Mouse (Mus musculus) limb, embryonic 15.5 days (tissue): ENCODE results near the gene Rbm19. TPM values are rescaled to one million over a fixed set of nuclear protein-coding genes. Genes with fewer than 3 reads are reported as not detected.

Experiments
- ATAC-seq: fragments of 200-750 bp; cut with Nextera tagmentation; 2 replicates; pipeline ENCODE4 v1.8.0; 2017; ENCODE audit warnings: low read depth, moderate TSS enrichment; ENCODE audit not compliant: insufficient number of reproducible peaks, low FRiP score, low TSS enrichment
- H3K27ac ChIP-seq: fragments of 300-500 bp; sonication (generic); 2 replicates; pipeline ENCODE4 v1.5.1; 2015; ENCODE audit warnings: moderate library complexity, mild to moderate bottlenecking, inconsistent platforms
- H3K27me3 ChIP-seq: fragments of 300-500 bp; sonication (generic); 2 replicates; pipeline ENCODE4 v1.6.1; 2015; ENCODE audit warnings: inconsistent platforms
- H3K36me3 ChIP-seq: fragments of 300-500 bp; sonication (generic); 2 replicates; pipeline ENCODE4 v1.6.1; 2015; ENCODE audit warnings: inconsistent platforms
- H3K4me1 ChIP-seq: fragments of 300-500 bp; sonication (generic); 2 replicates; pipeline ENCODE4 v1.6.1; 2015; ENCODE audit warnings: inconsistent platforms
- H3K4me2 ChIP-seq: fragments of 300-500 bp; sonication (generic); 2 replicates; pipeline ENCODE4 v1.6.1; 2015; ENCODE audit warnings: mild to moderate bottlenecking, inconsistent platforms
- H3K4me3 ChIP-seq: fragments of 300-500 bp; sonication (generic); 2 replicates; pipeline ENCODE4 v1.5.1; 2015; ENCODE audit warnings: mild to moderate bottlenecking, inconsistent platforms
- H3K9ac ChIP-seq: fragments of 300-500 bp; sonication (generic); 2 replicates; pipeline ENCODE4 v1.6.1; 2015; ENCODE audit warnings: inconsistent platforms
- H3K9me3 ChIP-seq: fragments of 300-500 bp; sonication (generic); 2 replicates; pipeline ENCODE4 v1.6.1; 2016; ENCODE audit warnings: inconsistent platforms
- WGBS: fragments of 180-500 bp; shearing (Covaris S2); methylation state at CpG from one replicate; pipeline ENCODE4 v1.1.7; 2015; 5-methylcytosine and 5-hydroxymethylcytosine counted together
- polyA plus RNA-seq: library from polyadenylated mRNA; unstranded; fragments of >200 nt; fragmentation: Nextera tagmentation; extraction: Ambion mirVana; gene quantifications from 2 replicates; pipeline ENCODE4 v1.2.1, GENCODE M21; 2015

Gene Rbm19
- 18.7 and 22.2 TPM in 2 replicates for polyA plus RNA-seq

DNA sequence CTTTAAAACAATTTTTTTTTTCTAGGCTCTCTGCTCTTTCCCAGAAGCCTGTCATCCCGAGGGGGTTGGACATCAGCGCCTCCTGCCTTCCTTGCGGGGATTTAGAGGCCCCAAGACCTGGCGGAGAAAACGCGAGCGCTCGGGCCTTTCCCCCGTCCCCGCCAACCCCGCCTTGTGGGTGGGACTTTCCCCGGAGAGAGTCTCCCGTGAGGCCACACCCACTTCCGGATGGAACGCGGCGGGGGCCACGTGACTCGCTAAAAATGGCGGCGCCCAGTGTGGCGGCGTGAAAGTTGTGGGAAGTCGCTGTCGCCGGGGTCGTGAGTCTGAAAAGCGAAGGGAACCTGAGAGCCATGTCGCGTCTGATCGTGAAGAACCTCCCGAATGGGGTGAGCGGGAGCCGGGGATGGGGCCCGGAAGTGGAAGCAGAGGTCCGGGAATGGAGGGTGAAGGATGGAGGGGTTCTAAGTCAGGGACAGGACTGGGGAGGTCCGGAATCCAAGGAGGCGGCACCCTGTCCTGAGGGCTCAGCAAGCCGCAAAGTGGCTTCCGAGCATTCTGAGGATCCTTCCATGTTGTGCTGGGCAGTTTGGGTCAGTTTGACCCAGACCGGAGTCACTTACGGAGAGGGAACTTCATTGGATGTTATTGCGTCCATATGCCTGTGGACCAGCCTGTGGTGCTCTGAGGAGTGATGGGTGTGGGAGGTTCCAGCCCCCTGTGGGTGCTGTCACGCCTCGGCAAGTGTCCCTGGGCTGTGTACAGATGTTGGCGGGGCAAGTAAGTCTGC lies at the start of gene Rbm19:
Rbm19 (plus strand) TSS at position 205 of the 790 bp plus-strand sequence.
- Histone ChIP-seq H3K4me3 (peak within 1 kb of the TSS; percentile 83), H3K27me3 (no peaks in the 10 kb centered on the region), H3K4me1 (peaks cover 7% of the 10 kb centered on the region), H3K9ac (peak within 1 kb of the TSS; percentile 48), H3K36me3 (peaks cover 31% of the 10 kb centered on the region), H3K9me3 (no peaks in the 10 kb centered on the region), H3K27ac (peak within 1 kb of the TSS; percentile 28; the same call in 1 of the 2 replicates), H3K4me2 (peak within 1 kb of the TSS; percentile 92)
- peak; percentile 80 for ATAC-seq
- 1% methylated on average over 45 of the region's 46 CpGs for WGBS

DNA sequence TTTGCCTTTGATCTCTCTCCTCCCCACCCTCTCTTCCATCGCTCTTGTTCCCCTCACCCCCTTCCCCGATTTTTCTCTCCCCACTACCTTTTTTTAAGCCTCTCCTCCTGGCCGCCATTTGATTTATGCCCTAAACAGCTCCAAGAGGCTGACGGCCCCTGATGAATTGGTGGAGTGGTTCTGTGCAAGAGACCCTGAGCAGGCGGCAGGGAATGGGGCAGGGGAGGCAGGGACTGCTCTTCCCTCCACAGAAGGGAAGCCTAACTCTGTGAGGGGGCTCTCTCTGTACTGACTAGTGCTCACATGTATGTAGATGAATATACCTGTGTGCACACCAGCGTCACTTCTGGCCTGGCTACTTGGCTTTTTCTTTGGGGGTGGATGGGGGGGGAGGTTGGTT lies 49.0 kb upstream of the Rbm19 start:
- Histone ChIP-seq H3K4me2 (no peak overlapping the region), H3K9ac (no peak overlapping the region)

DNA sequence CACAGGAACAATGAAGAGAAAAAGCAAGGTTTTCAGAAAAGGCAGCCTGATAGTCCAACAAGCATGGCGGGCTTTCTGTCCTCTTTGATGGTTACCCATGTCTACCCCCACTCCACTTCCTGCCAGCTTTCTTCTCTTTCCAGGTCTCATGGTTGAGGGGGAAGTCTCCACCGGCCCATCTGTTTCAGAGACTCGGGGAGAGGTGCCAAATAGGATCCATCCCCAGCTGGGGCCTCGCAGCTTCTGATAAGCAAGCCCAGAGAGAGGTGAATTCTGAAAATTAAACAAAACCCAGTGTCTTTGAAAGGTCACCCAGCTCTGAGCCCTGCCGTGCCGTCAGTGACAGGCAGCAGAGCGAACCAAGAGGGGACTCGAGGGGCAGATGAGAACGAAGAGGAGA lies 42.2 kb upstream of the Rbm19 start:
- Histone ChIP-seq H3K9me3 (no peaks in the 10 kb centered on the region), H3K36me3 (no peaks in the 10 kb centered on the region), H3K27me3 (0 out of 2 replicates have a peak, but pooled peaks cover 3% of the 10 kb centered on the region), H3K4me2 (no peak overlapping the region), H3K9ac (no peak overlapping the region), H3K4me3 (no peak overlapping the region), H3K4me1 (no peaks in the 10 kb centered on the region), H3K27ac (no peak overlapping the region)
- 61% methylated on average over 9 of the region's 9 CpGs for WGBS
- ATAC-seq, result no peak

More for the DNA sequence above, 49.0 kb upstream of the Rbm19 start:
- Histone ChIP-seq H3K9me3 (no peaks in the 10 kb centered on the region), H3K4me3 (no peak overlapping the region), H3K4me1 (peaks cover 4% of the 10 kb centered on the region; the same call in 1 of the 2 replicates), H3K27ac (no peak overlapping the region), H3K36me3 (no peaks in the 10 kb centered on the region), H3K27me3 (peaks cover 8% of the 10 kb centered on the region; the same call in 1 of the 2 replicates)
- no peak for ATAC-seq
- 19% methylated on average over 6 of the region's 6 CpGs for WGBS

DNA sequence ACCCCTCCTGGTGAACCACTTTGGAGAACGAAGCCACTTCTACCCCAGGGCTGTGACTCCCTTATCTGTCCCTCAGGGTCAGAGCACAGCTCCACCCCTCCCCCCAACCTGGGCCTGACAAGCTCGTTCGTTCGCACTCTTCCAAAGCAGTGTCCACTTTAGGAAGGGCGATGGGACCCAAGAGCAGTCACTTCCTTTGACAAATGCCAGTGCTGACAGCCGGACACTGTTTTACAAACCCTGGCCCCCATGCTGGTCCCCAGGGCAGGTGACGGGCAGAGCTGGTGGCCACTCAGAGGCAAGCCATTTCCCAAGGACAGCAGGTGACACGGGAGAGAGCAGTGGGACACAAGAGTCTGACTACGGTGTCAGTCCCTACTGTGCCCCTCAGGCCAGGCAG lies 36.2 kb upstream of the Rbm19 start:
- ATAC-seq, result no peak
- no peak overlapping the region for H3K9ac ChIP-seq
- WGBS, result 51% methylated on average over 9 of the region's 9 CpGs

DNA sequence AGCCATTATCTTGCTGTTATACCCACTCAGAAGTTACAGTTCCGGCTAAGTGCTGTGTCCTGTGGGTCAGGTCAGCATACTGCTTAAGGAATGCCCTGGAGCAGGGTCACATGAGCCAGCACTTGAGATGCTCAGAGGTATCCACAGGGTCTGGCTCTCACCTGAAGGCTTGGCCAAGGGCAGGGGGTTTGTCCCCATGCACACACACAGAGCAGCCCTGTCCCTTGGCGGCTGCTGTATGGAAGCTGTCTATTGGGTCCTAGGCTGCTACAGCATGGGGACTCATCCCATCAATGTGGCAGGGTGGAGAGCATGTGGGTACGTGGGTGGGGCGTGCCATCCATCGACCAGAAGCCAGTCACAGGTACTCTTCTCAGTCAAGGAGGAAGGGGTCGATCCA lies 35.8 kb upstream of the Rbm19 start:
- Histone ChIP-seq H3K4me2 (no peak overlapping the region), H3K9me3 (no peaks in the 10 kb centered on the region), H3K27me3 (peaks cover 17% of the 10 kb centered on the region; the same call in 1 of the 2 replicates), H3K4me3 (no peak overlapping the region), H3K9ac (no peak overlapping the region), H3K4me1 (no peaks in the 10 kb centered on the region), H3K36me3 (no peaks in the 10 kb centered on the region), H3K27ac (no peak overlapping the region)
- WGBS, result 78% methylated on average over 6 of the region's 6 CpGs
- ATAC-seq, result no peak

More for the DNA sequence above, 36.2 kb upstream of the Rbm19 start:
- Histone ChIP-seq H3K27ac (no peak overlapping the region), H3K9me3 (no peaks in the 10 kb centered on the region), H3K36me3 (no peaks in the 10 kb centered on the region), H3K4me2 (no peak overlapping the region), H3K4me3 (no peak overlapping the region), H3K27me3 (peaks cover 15% of the 10 kb centered on the region; the same call in 1 of the 2 replicates), H3K4me1 (no peaks in the 10 kb centered on the region)

DNA sequence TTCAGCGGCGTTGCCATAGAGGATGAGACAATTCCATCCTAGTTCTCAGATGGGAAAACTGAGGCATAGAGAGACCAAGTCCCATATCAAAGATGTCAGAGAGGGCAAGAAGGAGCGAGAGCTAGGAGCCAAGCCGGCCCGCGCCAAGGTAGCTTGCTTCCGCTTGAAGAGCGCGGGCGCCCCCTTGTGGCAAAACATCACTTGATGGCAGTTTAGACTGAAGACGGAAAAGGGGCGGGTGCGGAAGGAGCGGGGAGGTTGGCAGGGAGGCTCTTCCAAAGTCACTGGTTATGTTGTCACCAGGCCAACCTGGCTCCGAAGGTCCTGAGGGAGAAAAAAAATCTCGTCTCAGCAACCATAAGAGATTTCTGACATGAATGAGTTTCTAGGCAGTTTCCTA lies 27.7 kb upstream of the Rbm19 start:
- peaks cover 17% of the 10 kb centered on the region; the same call in 1 of the 2 replicates for H3K4me1 ChIP-seq
- no peak overlapping the region for H3K9ac ChIP-seq
- no peak overlapping the region for H3K4me3 ChIP-seq
- ATAC-seq, result peak; percentile 56; the same call in 1 of the 2 replicates
- 0 out of 2 replicates have a peak overlapping the region, but pooled peaks have one; percentile 15 for H3K4me2 ChIP-seq
- H3K27ac ChIP-seq, result no peak overlapping the region
- H3K36me3 ChIP-seq, result no peaks in the 10 kb centered on the region
- WGBS, result 2% methylated on average over 16 of the region's 16 CpGs
- no peaks in the 10 kb centered on the region for H3K9me3 ChIP-seq
- peaks cover 38% of the 10 kb centered on the region for H3K27me3 ChIP-seq

DNA sequence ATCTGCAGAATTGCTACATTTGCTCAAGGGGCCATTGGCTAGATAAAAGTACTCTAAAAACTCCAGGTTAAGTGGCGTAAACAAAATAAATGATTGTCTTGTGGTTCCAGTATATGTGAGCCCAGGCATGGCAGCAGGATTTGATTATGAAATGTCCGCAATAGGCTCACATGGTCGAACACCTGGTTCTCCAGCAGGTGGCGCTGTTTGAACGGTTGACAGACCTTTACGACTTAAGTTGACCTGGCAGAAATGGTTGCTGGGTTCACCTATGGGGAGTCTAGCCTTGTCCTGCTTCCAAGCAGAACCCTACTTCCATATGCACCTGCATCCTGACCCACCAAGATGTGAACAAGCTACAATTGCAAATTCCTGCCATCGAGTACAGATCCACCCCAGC lies 21.7 kb upstream of the Rbm19 start:
- no peaks in the 10 kb centered on the region for H3K36me3 ChIP-seq
- no peak for ATAC-seq
- WGBS, result 55% methylated on average over 7 of the region's 7 CpGs

DNA sequence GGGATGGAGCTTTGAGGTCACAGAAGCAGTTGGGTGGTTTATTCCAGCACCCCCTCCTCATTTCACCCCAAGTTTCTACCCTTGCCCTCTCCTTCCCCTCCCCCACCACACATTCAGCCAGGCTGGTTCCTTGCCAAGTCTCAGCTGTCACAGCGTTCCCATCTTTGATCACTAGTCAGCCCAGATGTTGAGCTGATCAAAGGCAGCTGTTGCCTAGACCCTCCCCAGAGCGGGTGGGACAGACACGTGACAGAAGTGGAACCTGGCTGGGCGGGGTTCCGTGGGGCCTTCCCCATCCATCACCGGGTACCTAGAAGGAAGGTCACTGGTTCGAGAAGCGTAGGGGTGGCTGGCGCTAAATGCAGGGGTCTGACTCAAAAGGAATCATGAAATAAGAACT lies 19.2 kb upstream of the Rbm19 start:
- ATAC-seq, result no peak
- Histone ChIP-seq H3K4me3 (no peak overlapping the region), H3K27ac (no peak overlapping the region), H3K9me3 (no peaks in the 10 kb centered on the region), H3K36me3 (no peaks in the 10 kb centered on the region), H3K9ac (no peak overlapping the region), H3K4me1 (peaks cover 7% of the 10 kb centered on the region; the same call in 1 of the 2 replicates), H3K4me2 (no peak overlapping the region), H3K27me3 (peaks cover 6% of the 10 kb centered on the region; the same call in 1 of the 2 replicates)
- WGBS, result 17% methylated on average over 9 of the region's 9 CpGs

More for the DNA sequence above, 21.7 kb upstream of the Rbm19 start:
- Histone ChIP-seq H3K9me3 (no peaks in the 10 kb centered on the region), H3K4me1 (peaks cover 7% of the 10 kb centered on the region; the same call in 1 of the 2 replicates), H3K4me2 (no peak overlapping the region), H3K27ac (no peak overlapping the region), H3K4me3 (no peak overlapping the region), H3K27me3 (peaks cover 23% of the 10 kb centered on the region), H3K9ac (no peak overlapping the region)

DNA sequence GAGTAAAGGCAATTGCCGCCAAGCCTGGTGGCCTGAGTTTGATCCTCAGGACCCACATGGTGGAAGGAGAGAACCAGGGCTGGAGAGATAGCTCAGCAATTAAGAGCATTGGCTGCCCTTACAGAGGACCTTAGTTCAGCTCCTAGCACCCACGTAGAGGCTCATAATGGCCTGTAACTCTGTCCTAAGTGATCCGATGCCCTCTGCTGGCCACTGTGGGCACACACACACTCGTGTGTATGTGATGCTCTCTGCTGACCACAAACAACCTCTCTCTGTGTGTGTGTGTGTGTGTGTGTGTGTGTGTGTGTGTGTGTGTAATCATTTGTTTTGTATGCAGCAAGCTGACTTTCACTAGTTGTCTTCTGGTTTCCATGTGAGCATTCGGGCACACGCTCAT lies 15.5 kb upstream of the Rbm19 start:
- Histone ChIP-seq H3K4me2 (no peak overlapping the region), H3K4me1 (peaks cover 10% of the 10 kb centered on the region; the same call in 1 of the 2 replicates), H3K27me3 (0 out of 2 replicates have a peak, but pooled peaks cover 6% of the 10 kb centered on the region), H3K9me3 (no peaks in the 10 kb centered on the region), H3K9ac (no peak overlapping the region), H3K27ac (no peak overlapping the region), H3K36me3 (no peaks in the 10 kb centered on the region), H3K4me3 (no peak overlapping the region)
- no peak for ATAC-seq
- 92% methylated on average over 6 of the region's 6 CpGs for whole genome bisulfite sequencing

DNA sequence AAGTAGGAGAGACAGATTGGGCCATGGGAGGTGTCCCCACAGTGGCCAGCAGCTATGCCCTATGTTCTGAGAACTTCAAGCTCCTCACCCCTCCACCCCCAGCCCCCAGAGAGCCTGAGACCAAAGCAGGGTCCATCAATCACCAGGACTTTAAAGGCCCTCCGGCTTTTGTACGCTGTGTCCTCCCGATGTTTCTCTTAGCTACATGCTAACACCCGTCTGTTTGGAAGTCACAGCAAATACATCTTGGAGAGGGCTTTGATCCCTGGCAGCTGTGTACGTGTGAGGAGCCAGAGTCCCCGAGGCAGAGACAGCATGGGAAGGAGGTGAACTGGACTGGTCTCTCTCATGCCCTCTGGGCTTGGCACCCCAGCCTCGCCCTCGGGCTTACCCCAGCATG lies 14.2 kb upstream of the Rbm19 start:
- no peak overlapping the region for H3K4me3 ChIP-seq
- 38% methylated on average over 8 of the region's 8 CpGs for WGBS
- H3K9me3 ChIP-seq, result no peaks in the 10 kb centered on the region
- no peaks in the 10 kb centered on the region for H3K36me3 ChIP-seq
- no peak overlapping the region for H3K27ac ChIP-seq
- H3K4me1 ChIP-seq, result peaks cover 7% of the 10 kb centered on the region; the same call in 1 of the 2 replicates
- no peak overlapping the region for H3K4me2 ChIP-seq
- H3K27me3 ChIP-seq, result 0 out of 2 replicates have a peak, but pooled peaks cover 8% of the 10 kb centered on the region
- no peak overlapping the region for H3K9ac ChIP-seq
- ATAC-seq, result no peak

DNA sequence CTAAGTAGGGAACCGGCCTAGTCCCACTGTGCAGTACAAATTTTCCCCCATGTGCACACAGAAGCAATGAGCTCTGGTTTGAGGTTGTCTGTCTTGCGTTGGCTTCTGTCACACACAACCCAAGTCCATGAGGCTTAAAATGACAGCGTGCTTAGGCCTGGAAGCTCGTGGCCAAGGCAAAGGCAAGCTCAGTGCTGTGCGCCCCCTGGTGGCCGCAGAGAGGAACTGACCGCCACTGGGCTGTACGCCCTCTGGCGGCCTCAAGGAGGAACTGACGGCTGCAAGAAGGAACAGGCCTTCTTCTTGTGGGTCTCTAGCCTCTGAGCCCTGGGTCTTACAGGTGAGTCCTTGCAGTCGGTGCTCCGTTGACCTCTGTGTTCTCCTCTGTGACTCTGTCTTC lies 13.5 kb upstream of the Rbm19 start:
- no peak overlapping the region for H3K4me2 ChIP-seq
- WGBS, result 15% methylated on average over 12 of the region's 12 CpGs
- no peaks in the 10 kb centered on the region for H3K36me3 ChIP-seq
- no peak overlapping the region for H3K4me3 ChIP-seq
- H3K27me3 ChIP-seq, result 0 out of 2 replicates have a peak, but pooled peaks cover 8% of the 10 kb centered on the region
- 0 out of 2 replicates have a peak, but pooled peaks cover 3% of the 10 kb centered on the region for H3K4me1 ChIP-seq
- no peaks in the 10 kb centered on the region for H3K9me3 ChIP-seq
- H3K27ac ChIP-seq, result no peak overlapping the region
- ATAC-seq, result 0 out of 2 replicates have a peak, but pooled peaks have one; percentile 26
- H3K9ac ChIP-seq, result no peak overlapping the region

DNA sequence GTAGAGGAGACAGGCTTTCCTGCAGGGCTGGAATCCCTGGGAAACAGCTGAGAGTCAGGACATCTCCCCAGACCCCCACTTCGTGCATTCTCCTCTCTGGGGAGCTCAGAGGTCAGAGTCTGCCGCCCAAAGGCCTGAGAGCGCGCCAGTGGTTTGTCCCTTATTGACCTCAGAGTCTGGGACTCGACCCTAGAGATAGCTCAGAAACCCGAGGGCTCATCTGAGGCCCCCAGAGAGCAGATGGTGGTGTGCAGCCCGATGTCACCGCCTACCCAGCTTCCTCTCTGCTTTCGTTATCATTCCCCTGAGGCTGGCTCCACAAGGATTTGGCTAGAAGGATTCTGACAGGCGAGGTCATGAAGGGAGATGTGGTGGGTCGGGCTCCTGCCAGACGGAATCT lies 12.8 kb upstream of the Rbm19 start:
- H3K27ac ChIP-seq, result no peak overlapping the region
- no peak for ATAC-seq
- H3K4me1 ChIP-seq, result 0 out of 2 replicates have a peak, but pooled peaks cover 3% of the 10 kb centered on the region

More for the DNA sequence above, 12.8 kb upstream of the Rbm19 start:
- 0 out of 2 replicates have a peak, but pooled peaks cover 12% of the 10 kb centered on the region for H3K27me3 ChIP-seq
- no peak overlapping the region for H3K9ac ChIP-seq
- no peak overlapping the region for H3K4me3 ChIP-seq
- 61% methylated on average over 12 of the region's 12 CpGs for WGBS
- no peaks in the 10 kb centered on the region for H3K9me3 ChIP-seq
- H3K36me3 ChIP-seq, result no peaks in the 10 kb centered on the region
- no peak overlapping the region for H3K4me2 ChIP-seq
